Mouse (Mus musculus) liver, embryonic 11.5 days (tissue): ENCODE data around the gene Hoxc12. TPM values are rescaled to one million over a fixed set of nuclear protein-coding genes. Genes with fewer than 3 reads are reported as not detected.

Experiments
- ATAC-seq: fragments of 200-750 bp; cut with Nextera tagmentation; replicated peaks from 2 replicates; pipeline ENCODE4 v1.8.0; 2017; ENCODE audit warnings: moderate number of reproducible peaks, mild to moderate bottlenecking, moderate TSS enrichment, moderate library complexity; ENCODE audit not compliant: low FRiP score
- DNase-seq: peaks from one replicate; pipeline ENCODE4 v3.0.0-alpha.2; 2017; ENCODE audit warnings: low spot score
- H3K27ac ChIP-seq: fragments of 300-500 bp; sonication (generic); 2 replicates; pipeline ENCODE4 v1.5.1; 2014; ENCODE audit warnings: mild to moderate bottlenecking, low read depth, low read length, control low read depth
- H3K27me3 ChIP-seq: fragments of 300-500 bp; sonication (generic); replicated peaks from 2 replicates; pipeline ENCODE4 v1.6.1; 2014; ENCODE audit warnings: low read length, mixed read lengths; ENCODE audit not compliant: control insufficient read depth, insufficient read depth
- H3K36me3 ChIP-seq: fragments of 300-500 bp; sonication (generic); 2 replicates; pipeline ENCODE4 v1.6.1; 2014; ENCODE audit warnings: mild to moderate bottlenecking, low read length, moderate library complexity, mixed read lengths; ENCODE audit not compliant: control insufficient read depth, insufficient read depth
- H3K4me1 ChIP-seq: fragments of 300-500 bp; sonication (generic); replicated peaks from 2 replicates; pipeline ENCODE4 v1.6.1; 2014; ENCODE audit warnings: low read length, mixed read lengths; ENCODE audit not compliant: control insufficient read depth, insufficient read depth
- H3K4me2 ChIP-seq: fragments of 300-500 bp; sonication (generic); 2 replicates; pipeline ENCODE4 v1.6.1; 2014; ENCODE audit warnings: mild to moderate bottlenecking, control low read depth, moderate library complexity
- H3K4me3 ChIP-seq: fragments of 300-500 bp; sonication (generic); 2 replicates; pipeline ENCODE4 v1.5.1; 2014; ENCODE audit warnings: low read depth, low read length, control low read depth
- H3K9ac ChIP-seq: fragments of 300-500 bp; sonication (generic); 2 replicates; pipeline ENCODE4 v1.6.1; 2014; ENCODE audit warnings: low read depth, low read length, control low read depth
- H3K9me3 ChIP-seq: fragments of 300-500 bp; sonication (generic); 2 replicates; pipeline ENCODE4 v1.6.1; 2016; ENCODE audit warnings: low read length, inconsistent platforms, mixed read lengths; ENCODE audit not compliant: control insufficient read depth
- WGBS: fragments of 180-500 bp; shearing (Covaris S2); extraction: QIAGEN DNeasy Blood & Tissue Kit; methylation state at CpG from one replicate; pipeline ENCODE4 v1.1.7; 2014; 5-methylcytosine and 5-hydroxymethylcytosine counted together
- polyA plus RNA-seq: library from polyadenylated mRNA; unstranded; fragments of >200 nt; fragmentation: Nextera tagmentation; extraction: Ambion mirVana; gene quantifications from 2 replicates; pipeline ENCODE4 v1.2.1, GENCODE M21; 2014

Gene Hoxc12
- polyA plus RNA-seq, 1 experiment from 2014 or later = not detected

DNA sequence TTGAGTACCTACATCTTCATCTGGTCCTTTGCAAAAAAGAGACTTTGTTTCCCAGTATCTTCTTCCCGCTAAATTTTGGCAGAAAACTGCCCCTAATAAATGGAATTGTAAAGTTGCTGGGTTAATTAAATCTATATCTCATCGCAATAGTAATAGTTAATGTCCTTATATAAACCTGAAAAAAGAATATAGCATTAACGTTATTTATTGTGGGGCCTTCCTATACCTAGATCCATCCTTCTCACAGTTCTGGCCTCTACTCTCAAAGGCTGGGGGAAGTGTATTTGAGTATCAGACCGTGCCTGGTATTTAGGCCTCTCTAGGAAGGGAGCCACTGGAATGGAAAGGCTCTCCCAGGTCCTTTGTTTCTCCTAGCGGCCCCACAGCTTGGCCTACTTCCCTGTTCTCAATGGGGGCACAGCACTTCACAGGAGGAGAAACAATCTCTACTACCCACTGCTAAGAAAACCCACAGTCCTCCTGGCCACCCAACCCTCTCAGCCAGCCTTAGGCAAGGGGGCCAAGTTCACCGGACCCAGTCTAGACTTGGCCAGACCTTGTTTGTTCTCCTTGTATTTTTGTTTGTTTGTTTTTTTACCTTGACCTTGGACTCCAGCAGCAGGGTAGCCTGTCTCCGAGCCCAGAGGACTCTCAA, 17.8 kb upstream of the Hoxc12 start:
- Histone ChIP-seq H3K9ac (no peak overlapping the region), H3K4me1 (no peaks in the 10 kb centered on the region), H3K9me3 (no peaks in the 10 kb centered on the region), H3K27ac (no peak overlapping the region), H3K4me3 (no peak overlapping the region), H3K4me2 (no peak overlapping the region), H3K36me3 (no peaks in the 10 kb centered on the region), H3K27me3 (peaks cover 94% of the 10 kb centered on the region)
- no peak for DNase-seq
- WGBS = 6% methylated on average over 7 of the region's 7 CpGs
- no peak for ATAC-seq

DNA sequence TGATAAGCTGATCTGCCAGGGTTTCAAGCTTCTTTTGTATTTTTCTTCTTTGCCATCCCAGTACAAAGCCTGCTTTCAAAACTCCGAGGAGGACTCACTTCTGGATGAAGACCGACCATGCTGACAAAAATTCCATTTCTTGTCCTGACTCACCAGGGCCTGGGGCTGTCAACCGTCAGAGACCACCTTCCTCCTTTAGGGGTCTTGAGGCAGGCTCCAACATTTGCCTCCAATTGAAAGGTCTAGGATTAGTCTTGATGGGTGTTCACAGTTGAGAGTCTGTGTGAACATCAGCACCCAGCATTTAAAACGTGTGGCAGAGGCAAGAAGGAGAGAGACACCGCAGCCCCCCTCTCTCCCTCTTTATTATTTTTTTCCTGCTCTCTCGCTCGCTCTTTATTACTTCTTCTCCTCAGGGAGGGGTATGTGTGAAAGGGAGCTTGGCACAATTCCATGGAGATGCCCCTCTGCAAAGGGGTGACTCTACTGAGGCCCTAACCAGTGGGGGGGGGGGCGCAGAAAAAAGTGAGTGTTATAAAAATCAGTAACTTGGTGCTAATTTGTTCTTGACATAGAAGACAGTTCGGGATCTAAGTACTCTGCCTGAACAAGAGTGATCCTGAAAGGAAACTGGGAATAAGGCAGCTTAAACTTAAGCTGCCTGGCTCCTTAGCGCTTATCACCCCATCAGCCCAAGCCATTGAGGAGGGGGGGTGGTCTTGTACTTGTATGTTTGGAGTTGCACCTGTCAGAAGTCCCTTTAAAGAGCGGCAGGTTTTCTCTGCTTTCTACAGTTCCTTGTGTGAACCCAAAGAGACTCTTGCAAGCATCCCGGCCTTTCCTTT, 17.0 kb upstream of the Hoxc12 start:
- no peaks in the 10 kb centered on the region for H3K36me3 ChIP-seq
- ATAC-seq (no peak), DNase-seq (no peak)
- no peaks in the 10 kb centered on the region for H3K9me3 ChIP-seq
- H3K9ac ChIP-seq = no peak overlapping the region
- H3K27me3 ChIP-seq = peaks cover 97% of the 10 kb centered on the region
- WGBS = 6% methylated on average over 12 of the region's 12 CpGs
- no peak overlapping the region for H3K4me3 ChIP-seq
- H3K27ac ChIP-seq = no peak overlapping the region
- no peaks in the 10 kb centered on the region for H3K4me1 ChIP-seq
- no peak overlapping the region for H3K4me2 ChIP-seq

DNA sequence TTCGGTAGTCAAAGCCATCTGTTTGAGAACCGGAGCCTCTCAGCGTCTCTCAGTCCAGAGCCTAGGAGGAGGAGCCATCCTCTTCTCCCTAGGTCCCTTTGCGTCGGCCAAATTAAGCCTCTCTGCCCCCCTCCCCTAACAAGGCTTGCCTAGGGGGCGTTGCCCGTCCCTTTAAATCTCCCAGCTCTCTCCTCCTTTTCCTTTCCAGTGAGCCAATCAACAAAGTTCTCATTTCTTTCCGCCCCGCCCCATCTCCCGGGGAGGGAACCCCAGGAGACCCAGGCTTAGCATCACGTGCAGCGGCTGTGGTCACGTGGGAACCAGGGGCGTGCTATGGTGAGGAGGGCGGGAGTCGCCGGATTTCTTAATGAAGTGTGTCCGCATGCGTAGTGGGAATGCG, 15.9 kb upstream of the Hoxc12 start:
- H3K27ac ChIP-seq = no peak overlapping the region
- no peaks in the 10 kb centered on the region for H3K4me1 ChIP-seq
- 2% methylated on average over 20 of the region's 20 CpGs for WGBS
- H3K9ac ChIP-seq = no peak overlapping the region
- no peak for ATAC-seq
- H3K27me3 ChIP-seq = peaks cover 98% of the 10 kb centered on the region
- no peaks in the 10 kb centered on the region for H3K36me3 ChIP-seq
- H3K4me3 ChIP-seq = no peak overlapping the region
- no peak for DNase-seq
- no peak overlapping the region for H3K4me2 ChIP-seq
- no peaks in the 10 kb centered on the region for H3K9me3 ChIP-seq

DNA sequence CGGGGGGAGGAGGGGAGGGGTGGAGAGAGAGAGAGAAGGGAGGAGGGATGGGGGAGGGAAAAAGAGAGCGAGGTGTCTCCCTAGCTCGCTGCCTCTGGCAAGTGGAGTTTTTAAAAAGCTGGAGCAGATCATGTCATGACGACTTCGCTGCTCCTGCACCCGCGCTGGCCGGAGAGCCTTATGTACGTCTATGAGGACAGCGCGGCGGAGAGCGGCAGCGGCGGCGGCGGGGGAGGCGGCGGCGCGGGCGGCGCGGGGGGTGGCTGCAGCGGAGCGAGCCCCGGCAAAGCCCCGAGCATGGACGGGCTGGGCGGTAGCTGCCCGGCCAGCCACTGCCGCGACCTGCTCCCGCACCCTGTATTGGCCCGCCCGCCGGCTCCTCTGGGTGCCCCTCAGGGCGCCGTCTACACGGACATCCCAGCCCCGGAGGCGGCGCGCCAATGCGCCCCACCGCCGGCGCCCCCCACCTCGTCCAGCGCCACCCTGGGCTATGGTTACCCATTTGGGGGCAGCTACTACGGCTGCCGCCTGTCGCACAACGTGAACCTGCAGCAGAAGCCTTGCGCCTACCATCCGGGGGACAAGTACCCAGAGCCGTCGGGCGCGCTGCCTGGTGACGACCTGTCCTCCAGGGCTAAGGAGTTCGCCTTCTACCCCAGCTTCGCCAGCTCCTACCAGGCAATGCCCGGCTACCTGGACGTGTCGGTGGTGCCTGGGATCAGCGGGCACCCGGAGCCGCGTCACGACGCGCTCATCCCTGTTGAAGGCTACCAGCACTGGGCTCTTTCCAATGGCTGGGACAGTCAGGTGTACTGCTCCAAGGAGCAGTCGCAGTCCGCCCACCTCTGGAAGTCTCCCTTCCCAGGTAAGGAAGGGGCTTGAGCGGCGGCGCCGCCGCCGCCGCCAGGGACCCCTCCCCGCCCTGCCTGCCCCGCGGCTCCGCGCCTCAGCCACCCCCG, 15.2 kb upstream of the Hoxc12 start, which contains the start of gene Hoxc13:
Gene Hoxc13, plus strand, starts transcription at position 51 of the 959 bp plus-strand sequence.
- Histone ChIP-seq H3K27me3 (peaks cover 98% of the 10 kb centered on the region), H3K36me3 (no peaks in the 10 kb centered on the region), H3K9ac (no peak within 1 kb of the TSS), H3K4me1 (no peaks in the 10 kb centered on the region), H3K27ac (no peak within 1 kb of the TSS), H3K4me3 (peak within 1 kb of the TSS; percentile 15; the same call in 1 of the 2 replicates), H3K9me3 (no peaks in the 10 kb centered on the region), H3K4me2 (peak within 1 kb of the TSS; percentile 25)
- 4% methylated on average over 80 of the region's 88 CpGs for WGBS
- ATAC-seq = no peak
- no peak for DNase-seq

DNA sequence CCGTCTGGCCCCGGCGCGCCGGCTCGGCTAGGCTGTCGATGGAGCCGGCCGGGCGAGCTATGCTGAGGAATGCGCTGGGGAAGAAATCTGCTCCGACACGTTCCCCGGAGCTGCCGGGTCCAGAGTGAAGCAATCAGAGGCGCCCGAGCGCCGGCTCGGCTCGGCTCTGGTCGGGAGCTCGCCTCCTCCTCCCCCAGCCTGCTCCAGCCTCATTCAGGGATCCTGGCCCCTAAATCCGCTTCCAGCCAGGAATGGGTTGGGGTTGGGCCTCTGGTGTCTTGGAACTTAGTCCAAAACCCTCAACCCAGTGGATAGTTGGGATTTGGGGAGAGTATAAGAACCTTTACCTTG, 14.6 kb upstream of the Hoxc12 start:
- no peaks in the 10 kb centered on the region for H3K4me1 ChIP-seq
- H3K27me3 ChIP-seq = peaks cover 98% of the 10 kb centered on the region
- H3K4me2 ChIP-seq = no peak overlapping the region
- ATAC-seq (no peak), DNase-seq (no peak)
- WGBS = 2% methylated on average over 24 of the region's 24 CpGs
- H3K9ac ChIP-seq = no peak overlapping the region
- no peaks in the 10 kb centered on the region for H3K36me3 ChIP-seq
- no peaks in the 10 kb centered on the region for H3K9me3 ChIP-seq
- no peak overlapping the region for H3K27ac ChIP-seq
- H3K4me3 ChIP-seq = no peak overlapping the region

DNA sequence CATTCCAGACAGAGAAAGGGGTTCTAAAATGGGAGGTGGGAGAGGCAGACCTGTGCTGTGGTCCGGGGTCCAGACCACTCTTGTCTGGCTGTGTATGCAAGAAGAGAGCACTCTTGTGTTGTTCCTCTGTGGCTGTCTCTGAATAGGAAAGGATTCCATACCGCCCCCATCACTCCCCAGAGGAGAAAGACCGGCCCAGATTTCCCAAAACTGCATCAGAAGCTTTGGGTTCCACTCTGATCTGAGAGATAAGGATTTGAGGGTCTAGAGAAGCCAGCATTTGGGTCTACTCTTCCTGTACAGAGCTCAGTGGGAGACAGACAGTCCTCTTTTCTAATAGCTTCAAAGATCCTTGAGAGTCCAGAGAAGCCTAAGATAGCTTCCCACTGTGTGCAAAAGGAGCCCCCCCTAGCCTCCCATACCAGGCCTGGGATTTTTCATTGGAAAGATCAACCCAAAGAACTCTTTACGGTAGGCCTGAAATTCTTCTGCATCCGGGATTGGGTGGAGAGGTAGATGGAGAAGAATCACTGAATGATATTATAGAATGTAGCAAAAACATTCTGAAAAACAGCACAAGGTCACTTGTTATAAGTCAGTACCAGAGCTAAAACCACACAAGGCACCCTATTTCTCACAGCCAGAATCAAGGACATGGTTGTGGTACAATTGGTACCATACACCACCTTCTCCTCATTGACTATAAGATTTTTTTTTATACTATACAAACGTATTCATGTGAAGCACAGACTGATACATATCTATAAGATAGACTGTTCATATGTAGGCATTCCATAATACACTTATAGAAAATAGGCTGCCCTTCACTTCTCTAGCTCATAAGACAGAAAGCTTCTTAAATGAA, 13.7 kb upstream of the Hoxc12 start:
- no peaks in the 10 kb centered on the region for H3K4me1 ChIP-seq
- H3K4me2 ChIP-seq = no peak overlapping the region
- H3K27ac ChIP-seq = no peak overlapping the region
- 15% methylated on average over 6 of the region's 6 CpGs for WGBS
- H3K9me3 ChIP-seq = no peaks in the 10 kb centered on the region
- no peaks in the 10 kb centered on the region for H3K36me3 ChIP-seq
- no peak for ATAC-seq
- peaks cover 98% of the 10 kb centered on the region for H3K27me3 ChIP-seq
- H3K9ac ChIP-seq = no peak overlapping the region
- DNase-seq = no peak
- H3K4me3 ChIP-seq = no peak overlapping the region

DNA sequence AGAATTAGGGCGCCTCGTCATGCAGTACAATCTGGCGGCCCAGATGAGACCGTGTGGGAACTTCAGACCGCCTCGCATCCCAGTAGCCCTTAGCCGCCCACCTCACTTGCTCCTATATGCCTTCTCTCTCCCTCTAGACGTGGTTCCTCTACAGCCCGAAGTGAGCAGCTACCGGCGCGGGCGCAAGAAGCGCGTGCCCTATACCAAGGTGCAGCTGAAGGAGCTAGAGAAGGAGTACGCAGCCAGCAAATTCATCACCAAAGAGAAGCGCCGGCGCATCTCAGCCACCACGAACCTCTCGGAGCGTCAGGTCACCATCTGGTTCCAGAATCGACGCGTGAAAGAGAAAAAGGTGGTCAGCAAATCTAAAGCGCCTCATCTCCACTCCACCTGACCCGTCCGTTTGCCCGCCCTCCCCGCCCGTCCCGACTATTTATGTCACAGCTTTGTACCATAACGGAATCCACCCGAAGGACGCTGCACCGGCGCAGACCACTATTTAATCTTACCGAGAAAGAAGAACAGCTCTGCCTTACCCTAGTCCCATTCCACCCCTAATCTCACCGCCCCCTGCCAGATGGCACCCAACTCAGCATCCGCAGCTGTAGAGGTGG, 9.4 kb upstream of the Hoxc12 start:
- WGBS = 1% methylated on average over 40 of the region's 40 CpGs
- Histone ChIP-seq H3K27me3 (peaks cover 98% of the 10 kb centered on the region), H3K9ac (no peak overlapping the region), H3K4me3 (no peak overlapping the region), H3K27ac (no peak overlapping the region), H3K4me1 (no peaks in the 10 kb centered on the region), H3K4me2 (no peak overlapping the region), H3K9me3 (no peaks in the 10 kb centered on the region), H3K36me3 (no peaks in the 10 kb centered on the region)
- no peak for DNase-seq
- ATAC-seq = no peak
